Mouse (Mus musculus): ENCODE results near the gene Ifit3b.
"Not testable (repeated sequence)": the region's sequence is repeated elsewhere in the genome, so short reads cannot be mapped to it uniquely, and the experiment has no call there.

The Ifit3b gene

GRCm38 (mm10) chr19:34610118-34610517 is 2.3 kb downstream of the Ifit3b start:
- DNase-seq (ENCODE audit: low spot score) = not testable (repeated sequence)

- not testable (repeated sequence) for DNase-seq (ENCODE audit: low spot score)
Measured at GRCm38 (mm10) chr19:34612243-34613001, 4.7 kb downstream of the Ifit3b start.

- no peak for DNase-seq (ENCODE audit: low spot score)
Measured at GRCm38 (mm10) chr19:34620871-34621270, 13.1 kb downstream of the Ifit3b start.

- DNase-seq (ENCODE audit: low spot score) = no peak
Measured at GRCm38 (mm10) chr19:34623781-34624180, 16.0 kb downstream of the Ifit3b start.

- no peak for DNase-seq (ENCODE audit: low spot score)
Measured at GRCm38 (mm10) chr19:34624663-34625062, 16.9 kb downstream of the Ifit3b start.

GRCm38 (mm10) chr19:34627496-34627895 is 19.7 kb downstream of the Ifit3b start:
- DNase-seq (ENCODE audit: low spot score) = no peak

GRCm38 (mm10) chr19:34631487-34631886 is 23.7 kb downstream of the Ifit3b start:
- no peak for DNase-seq (ENCODE audit: low spot score)

GRCm38 (mm10) chr19:34633484-34633883 is 25.7 kb downstream of the Ifit3b start:
- no peak for DNase-seq (ENCODE audit: low spot score)

- DNase-seq (ENCODE audit: low spot score) = peak; percentile 41
Measured at GRCm38 (mm10) chr19:34636933-34637557, 29.3 kb downstream of the Ifit3b start.

GRCm38 (mm10) chr19:34640623-34641022 is 32.9 kb downstream of the Ifit3b start, which contains the start of the genes Ifit1bl2 and Ifit1:
TSS of gene Ifit1bl2 (minus strand) at chr19:34640743.
TSS of gene Ifit1 (plus strand) at chr19:34640871.
- DNase-seq (ENCODE audit: low spot score) = peak; percentile 8

GRCm38 (mm10) chr19:34642616-34643015 is 34.8 kb downstream of the Ifit3b start:
- DNase-seq (ENCODE audit: low spot score) = no peak

GRCm38 (mm10) chr19:34647630-34648029 is 39.9 kb downstream of the Ifit3b start:
- not testable (repeated sequence) for DNase-seq (ENCODE audit: low spot score)

- no peak for DNase-seq (ENCODE audit: low spot score)
Measured at GRCm38 (mm10) chr19:34650276-34650675, 42.5 kb downstream of the Ifit3b start.

GRCm38 (mm10) chr19:34650997-34651396 is 43.2 kb downstream of the Ifit3b start:
- no peak for DNase-seq (ENCODE audit: low spot score)

- DNase-seq (ENCODE audit: low spot score) = no peak
Measured at GRCm38 (mm10) chr19:34655227-34655805, 47.5 kb downstream of the Ifit3b start.

- DNase-seq (ENCODE audit: low spot score) = no peak
Measured at GRCm38 (mm10) chr19:34656511-34657298, 48.9 kb downstream of the Ifit3b start.

- peak; percentile 35 for DNase-seq (ENCODE audit: low spot score)
Measured at GRCm38 (mm10) chr19:34662067-34662507, 54.3 kb downstream of the Ifit3b start.

GRCm38 (mm10) chr19:34662740-34663139 is 55.0 kb downstream of the Ifit3b start:
- DNase-seq (ENCODE audit: low spot score) = no peak

Measured in MN1 (cell line).